Mouse (Mus musculus) ovary, postnatal 14 days (tissue): ENCODE measurements around the gene Exph5.

Experiments
- DNase-seq: peaks from one replicate; pipeline ENCODE4 v3.0.0; 2022; ENCODE audit warnings: low spot score

Gene Exph5

GRCm38 (mm10) chr9:53321683-53322082, 20.2 kb downstream of the Exph5 start:
- DNase-seq = no peak

- DNase-seq = no peak
Measured at GRCm38 (mm10) chr9:53323419-53324251, 22.2 kb downstream of the Exph5 start.

- DNase-seq = no peak
Measured at GRCm38 (mm10) chr9:53325363-53326090, 24.1 kb downstream of the Exph5 start.

GRCm38 (mm10) chr9:53328203-53328602, 26.7 kb downstream of the Exph5 start:
- DNase-seq = no peak

- DNase-seq = no peak
Measured at GRCm38 (mm10) chr9:53329301-53330206, 28.1 kb downstream of the Exph5 start.

GRCm38 (mm10) chr9:53330247-53330646, 28.8 kb downstream of the Exph5 start:
- DNase-seq = no peak

- DNase-seq = no peak
Measured at GRCm38 (mm10) chr9:53333436-53333835, 32.0 kb downstream of the Exph5 start.

- DNase-seq = no peak
Measured at GRCm38 (mm10) chr9:53335131-53335530, 33.7 kb downstream of the Exph5 start.

- DNase-seq = no peak
Measured at GRCm38 (mm10) chr9:53339603-53340002, 38.1 kb downstream of the Exph5 start.

GRCm38 (mm10) chr9:53340328-53340916, 39.0 kb downstream of the Exph5 start:
- DNase-seq = no peak

- no peak for DNase-seq
Measured at GRCm38 (mm10) chr9:53340969-53341368, 39.5 kb downstream of the Exph5 start.

- no peak for DNase-seq
Measured at GRCm38 (mm10) chr9:53341981-53342380, 40.5 kb downstream of the Exph5 start.

- DNase-seq = no peak
Measured at GRCm38 (mm10) chr9:53344646-53345432, 43.4 kb downstream of the Exph5 start.

- DNase-seq = no peak
Measured at GRCm38 (mm10) chr9:53345728-53346127, 44.3 kb downstream of the Exph5 start.

- DNase-seq = no peak
Measured at GRCm38 (mm10) chr9:53346402-53346801, 44.9 kb downstream of the Exph5 start.

- DNase-seq = no peak
Measured at GRCm38 (mm10) chr9:53349211-53349610, 47.7 kb downstream of the Exph5 start.

GRCm38 (mm10) chr9:53350331-53350730, 48.9 kb downstream of the Exph5 start:
- DNase-seq = no peak

GRCm38 (mm10) chr9:53351899-53352298, 50.4 kb downstream of the Exph5 start:
- DNase-seq = no peak

GRCm38 (mm10) chr9:53353161-53353560, 51.7 kb downstream of the Exph5 start:
- DNase-seq = no peak

GRCm38 (mm10) chr9:53356219-53357155, 55.0 kb downstream of the Exph5 start:
- no peak for DNase-seq
